Mouse (Mus musculus) layer of hippocampus, adult 9-11 months (tissue): ENCODE data around the gene Tshz2.

Experiments used
- DNase-seq: peaks from one replicate; pipeline ENCODE4 v3.0.0; 2022

Gene Tshz2

DNA sequence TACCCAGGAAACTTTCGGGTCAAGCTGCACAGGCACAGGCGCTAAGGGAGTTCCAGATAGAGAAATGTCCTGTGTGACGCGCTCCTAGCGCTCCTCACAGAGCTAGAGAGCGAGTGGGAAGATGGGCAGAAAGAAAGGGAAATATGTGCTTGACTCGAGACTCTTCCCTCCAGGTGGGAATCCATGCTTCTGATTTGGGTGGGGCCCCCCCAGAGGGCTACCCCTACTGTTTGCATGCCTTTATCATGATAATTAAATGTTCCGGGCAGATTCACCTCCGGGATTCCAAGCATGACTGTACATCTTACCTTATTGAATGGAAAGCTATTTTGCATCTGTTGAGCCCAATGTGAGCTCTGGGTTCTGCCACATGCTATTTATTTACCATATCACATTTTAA lies 255.1 kb downstream of the Tshz2 start:
- no peak for DNase-seq

DNA sequence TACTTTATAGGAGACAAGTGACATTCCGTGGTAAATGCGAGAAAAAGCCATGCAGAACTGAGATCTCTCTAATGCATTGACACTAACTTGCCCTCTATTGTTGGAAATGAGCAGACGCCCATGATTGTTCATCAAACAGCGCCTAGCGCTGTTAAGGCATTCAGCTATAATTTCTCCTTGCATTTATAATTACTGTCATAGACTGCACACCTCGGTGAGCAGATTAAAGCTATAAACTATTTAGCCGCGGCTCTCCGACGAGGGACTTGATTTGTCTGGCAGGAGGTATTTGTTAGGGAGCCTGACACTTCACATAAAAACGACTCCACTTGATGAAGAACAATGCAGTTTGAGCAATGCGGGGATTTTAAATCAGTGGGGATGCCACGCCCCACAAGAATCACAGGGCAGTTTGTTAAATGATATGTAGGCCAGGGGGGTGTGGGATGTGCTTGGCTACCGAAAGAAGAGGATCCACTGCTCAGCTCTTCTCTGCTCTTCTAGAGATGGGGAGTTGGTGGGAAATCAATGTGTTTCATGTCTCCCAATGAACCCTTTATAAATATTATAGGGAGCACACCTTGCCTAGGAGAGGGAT lies 259.7 kb downstream of the Tshz2 start:
- no peak for DNase-seq

DNA sequence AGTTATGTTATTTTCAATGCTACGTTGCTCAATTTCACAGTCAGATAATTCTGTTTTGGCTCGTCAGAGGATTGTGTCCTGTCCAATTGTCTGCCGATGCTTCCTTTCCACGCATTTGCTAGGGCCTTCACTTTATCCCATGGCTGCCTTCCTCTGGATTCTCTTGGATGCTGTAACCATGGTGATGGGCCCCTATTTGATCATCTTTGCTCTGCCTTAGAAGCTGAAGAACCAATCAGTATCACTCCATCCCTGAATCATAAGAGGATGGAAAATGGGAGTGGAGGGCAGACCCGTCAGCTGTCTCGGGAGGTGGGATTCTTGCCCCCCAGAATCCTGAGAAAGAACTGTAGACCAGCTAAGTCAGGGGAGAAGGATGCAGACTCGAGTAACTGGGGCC lies 270.1 kb downstream of the Tshz2 start:
- DNase-seq, result no peak

DNA sequence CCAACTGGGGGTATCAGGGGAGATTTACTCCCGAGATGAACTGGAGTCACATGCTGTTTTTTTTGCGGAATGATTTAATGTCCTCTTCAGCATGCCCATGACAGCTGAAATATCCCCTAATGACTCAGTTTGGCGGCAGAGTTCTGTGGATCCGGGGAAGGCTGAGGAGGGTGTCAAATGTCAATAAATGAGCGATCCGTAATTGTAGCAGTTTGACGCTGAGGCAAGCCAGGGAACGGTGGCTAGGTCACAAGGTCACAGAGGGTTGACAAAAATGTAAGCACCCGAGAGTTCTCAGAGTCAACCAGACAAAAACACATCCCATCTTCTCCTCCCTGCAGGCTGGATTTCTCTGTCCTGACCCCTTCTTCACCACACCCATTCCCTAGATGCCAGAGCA lies 273.6 kb downstream of the Tshz2 start:
- DNase-seq, result no peak

DNA sequence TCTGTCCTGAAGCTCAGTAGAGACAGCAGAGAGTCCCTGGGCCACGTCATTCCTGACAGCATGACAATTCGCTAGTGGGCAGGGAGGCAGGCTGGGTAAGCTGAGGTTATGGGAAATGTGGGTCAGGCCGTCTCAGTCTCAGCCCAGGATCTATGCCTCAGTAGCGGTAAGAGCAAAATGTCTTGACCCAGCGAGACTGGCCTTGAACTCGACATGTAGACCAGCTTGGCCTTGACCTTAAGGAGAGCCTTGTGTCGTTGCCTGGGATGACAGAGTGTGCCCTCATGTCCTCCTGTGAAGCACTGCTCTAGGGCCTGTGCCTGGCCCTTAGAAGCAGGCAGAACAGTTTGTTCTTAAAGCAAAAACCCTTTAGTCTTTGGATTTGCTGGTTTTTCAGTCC lies 275.2 kb downstream of the Tshz2 start:
- no peak for DNase-seq

DNA sequence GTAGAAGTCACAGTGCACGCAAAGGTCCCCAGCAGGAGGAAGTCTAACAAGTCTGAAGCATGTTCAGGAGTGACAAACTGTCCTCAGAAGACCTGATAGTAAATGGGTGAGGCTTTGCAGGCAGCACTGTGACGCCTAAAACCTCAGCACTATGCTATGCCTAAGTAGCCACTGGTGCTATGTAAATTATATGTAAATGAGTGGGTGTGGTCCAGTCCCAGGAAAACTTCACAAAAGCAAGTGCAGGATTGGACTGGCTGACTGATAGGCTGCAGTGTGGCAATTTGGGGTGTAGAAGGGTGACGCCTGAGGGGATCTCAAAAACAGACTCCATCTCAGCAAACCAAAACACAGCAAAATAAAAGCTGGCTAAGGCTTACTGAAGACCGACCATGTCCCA lies 277.8 kb downstream of the Tshz2 start:
- DNase-seq, result no peak

DNA sequence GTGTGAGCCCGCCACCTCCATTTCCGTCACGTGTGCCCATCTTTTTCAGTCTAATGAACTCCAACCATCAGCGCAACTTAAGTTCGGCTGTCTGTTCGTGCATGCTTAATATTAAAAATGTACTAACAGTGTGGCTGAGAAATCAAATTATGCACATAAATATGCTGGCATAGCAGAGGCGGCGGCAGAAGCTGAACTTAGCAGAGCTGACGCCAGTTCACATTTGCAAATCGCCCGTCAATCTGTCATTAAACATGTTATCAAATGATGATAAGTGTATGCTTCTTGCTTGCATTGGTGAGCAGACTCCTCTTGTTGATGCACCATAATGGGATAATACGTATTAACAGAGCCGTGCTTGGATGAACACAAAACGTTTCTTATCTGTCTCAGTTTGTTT lies 280.0 kb downstream of the Tshz2 start:
- peak; percentile 29 for DNase-seq

DNA sequence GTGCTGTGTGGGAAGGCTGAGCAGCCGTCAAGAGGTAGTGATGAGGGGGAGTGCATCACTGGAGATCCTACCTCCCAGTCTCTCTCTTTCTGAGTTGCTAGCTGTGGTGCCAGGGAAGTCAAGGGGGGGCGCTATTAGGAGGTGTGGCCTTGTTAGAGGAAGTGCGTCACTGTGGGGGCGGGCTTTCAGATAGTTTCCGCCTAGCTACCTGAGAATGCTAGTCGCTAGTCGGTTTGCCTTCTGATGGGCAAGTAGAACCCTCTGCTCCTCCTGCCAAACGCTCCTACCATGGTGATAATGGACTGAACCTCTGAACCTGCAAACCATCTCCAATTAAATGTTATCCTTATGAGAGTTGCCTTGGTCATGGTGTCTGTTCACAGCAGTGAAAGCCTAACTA lies 282.1 kb downstream of the Tshz2 start:
- DNase-seq, result no peak

DNA sequence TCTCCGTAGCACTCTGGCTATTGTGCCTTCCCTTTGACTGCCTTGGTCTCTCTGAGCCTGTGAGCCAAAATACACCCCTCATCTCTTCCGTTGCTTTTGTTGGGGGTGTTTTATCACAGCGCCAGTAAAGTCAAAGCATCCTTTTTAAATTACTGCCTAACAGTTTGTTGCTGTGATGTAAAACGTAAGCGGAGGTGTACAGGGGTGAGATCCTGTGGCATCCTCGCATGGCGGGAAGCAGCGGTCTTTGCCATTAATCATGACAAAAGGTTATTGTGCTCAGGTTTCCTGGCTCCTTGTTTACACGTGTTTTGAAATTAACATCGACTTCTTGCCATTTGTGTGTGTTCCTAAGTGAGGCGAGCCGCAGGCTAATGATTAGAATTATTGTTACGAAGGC lies 282.5 kb downstream of the Tshz2 start:
- no peak for DNase-seq

DNA sequence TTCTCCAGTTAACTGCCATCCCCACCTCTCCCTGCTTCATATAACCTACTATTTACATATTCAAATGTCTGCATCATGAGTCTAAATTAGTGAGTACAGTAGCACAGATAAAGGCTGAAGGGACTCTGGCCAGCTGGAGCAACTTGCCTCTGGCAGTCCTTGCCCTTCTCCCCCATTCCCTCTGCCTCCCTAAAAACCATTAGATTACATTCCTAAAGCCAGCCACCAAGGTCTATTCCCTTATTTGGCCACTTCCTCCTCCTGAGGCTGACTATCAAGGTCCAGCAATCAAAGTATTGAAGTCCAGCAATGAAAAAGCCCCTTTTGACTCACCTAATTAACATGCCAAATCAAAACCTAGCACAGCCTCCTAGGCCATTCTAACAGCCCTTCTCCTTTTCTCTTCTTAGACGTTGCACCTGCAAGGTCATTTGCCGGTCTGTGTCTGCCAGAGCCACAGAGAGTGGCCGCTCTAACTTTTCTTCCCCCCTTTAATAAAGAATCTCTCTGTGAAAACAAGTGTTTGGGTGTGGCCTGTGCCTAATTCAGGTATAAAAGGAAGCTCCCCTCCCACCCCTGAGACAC lies 286.4 kb downstream of the Tshz2 start:
- DNase-seq, result no peak

DNA sequence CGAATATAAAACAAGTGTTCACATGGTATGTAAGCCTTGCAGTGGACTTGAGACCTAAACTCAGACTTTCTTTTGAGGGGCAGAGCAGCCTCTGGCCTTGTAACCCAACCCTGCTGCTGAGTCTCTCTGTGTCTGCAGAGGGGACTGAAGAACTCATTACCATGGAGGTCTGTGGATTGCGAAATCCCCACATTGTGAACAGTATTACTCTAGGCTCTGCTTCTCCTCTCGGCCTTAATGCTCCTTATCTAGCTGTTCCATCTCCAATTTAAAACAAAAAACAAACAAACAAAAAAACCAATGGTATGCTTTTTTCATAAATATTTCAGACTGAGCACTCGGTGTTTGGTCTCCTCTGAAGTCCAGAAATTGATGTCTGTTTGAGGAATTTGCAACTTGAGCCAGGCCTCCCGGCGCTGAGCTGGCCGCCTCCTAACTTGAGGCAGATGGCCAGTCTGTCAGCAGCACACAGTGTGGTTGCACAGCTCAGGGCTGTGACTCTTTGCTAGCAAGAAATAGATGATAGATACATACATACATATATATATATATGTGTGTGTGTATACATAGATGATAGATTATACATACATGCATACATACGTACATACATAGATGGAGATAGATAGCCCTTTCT lies 291.5 kb downstream of the Tshz2 start:
- no peak for DNase-seq

DNA sequence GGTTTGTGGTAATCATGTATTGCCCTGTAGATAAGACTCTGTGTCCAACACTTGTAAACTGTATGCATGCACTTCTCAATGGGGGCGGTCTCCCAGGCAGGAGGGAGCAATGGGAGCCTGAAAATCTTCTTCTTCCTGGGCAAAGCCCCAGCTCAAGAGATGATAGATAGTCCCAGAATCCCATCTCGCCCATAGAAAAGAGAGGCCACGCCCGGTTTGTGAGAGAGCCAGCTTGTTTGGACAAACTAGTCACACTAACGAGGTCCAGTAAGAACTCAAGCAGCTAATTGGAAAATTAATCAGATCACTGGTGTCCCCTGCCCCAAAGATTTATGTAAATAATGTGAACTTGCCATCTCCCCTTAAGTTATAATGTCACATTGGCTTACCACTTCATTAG lies 292.7 kb downstream of the Tshz2 start:
- no peak for DNase-seq

DNA sequence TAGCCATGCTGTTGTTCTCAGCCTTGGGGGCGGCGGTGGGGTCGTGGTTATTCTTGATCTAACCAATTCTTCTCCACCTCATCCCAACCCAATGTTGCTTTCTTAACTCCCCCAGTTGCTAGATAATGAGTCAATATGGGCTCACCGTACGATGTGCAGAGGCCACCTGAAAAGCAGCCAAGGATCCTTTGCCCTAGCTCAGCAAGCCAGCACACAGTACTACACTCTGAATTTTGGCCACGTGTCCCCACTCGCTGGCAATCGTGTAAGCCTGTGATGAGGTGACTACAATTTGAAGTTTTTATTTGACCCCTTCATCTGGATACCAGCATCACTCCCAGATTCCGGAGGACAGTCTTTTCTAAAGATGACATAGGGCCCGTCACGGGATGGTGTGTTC lies 293.2 kb downstream of the Tshz2 start:
- no peak for DNase-seq

DNA sequence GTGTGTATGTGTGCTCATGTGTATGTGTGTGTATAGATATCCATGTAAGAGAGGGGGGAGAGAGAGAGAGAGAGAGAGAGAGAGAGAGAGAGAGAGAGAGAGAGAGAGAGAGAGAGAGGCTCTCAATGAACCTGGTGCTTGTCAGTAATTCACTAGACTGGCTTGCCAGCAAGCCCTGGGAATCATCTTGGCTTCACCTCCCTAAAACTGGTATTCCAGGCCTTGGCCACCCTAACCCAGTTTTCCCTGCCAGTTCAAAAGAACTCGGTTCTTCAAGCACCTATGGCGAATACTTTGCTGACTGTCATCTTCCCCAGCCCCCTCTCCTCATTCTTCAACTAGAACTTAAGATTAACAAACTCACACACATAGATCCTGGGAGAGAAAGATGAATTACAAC lies 294.6 kb downstream of the Tshz2 start:
- no peak for DNase-seq

DNA sequence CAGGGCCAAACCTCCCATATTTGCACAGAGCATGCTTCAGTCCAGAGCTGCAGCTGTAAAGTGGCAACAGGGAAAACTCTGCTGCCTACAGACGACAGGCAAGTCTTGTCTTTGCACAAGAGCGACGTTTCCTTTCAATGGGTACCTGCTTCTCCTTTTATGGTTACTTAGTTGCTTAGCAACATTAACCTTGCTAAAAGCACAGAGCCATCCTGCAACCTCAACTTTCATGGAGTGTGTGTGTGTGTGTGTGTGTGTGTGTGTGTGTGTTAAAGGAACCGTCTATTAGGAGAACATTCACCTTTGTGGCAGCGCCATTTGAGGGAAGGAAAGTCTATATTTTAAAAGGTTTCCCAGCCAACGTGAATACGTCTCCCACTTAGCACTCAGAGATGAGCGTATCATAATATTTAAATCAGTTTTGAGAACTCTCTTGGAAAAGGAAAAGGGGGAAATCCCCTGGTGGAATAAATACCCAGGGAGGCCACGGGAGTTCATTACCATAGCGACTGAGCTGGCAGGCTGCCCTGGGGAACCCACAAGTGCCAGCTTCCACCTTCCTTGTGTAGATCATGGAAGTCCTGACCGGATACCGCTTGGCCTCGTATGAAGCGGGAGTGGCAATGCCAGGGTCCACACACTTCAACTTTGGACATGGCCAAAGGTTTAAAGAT lies 295.8 kb downstream of the Tshz2 start:
- no peak for DNase-seq

DNA sequence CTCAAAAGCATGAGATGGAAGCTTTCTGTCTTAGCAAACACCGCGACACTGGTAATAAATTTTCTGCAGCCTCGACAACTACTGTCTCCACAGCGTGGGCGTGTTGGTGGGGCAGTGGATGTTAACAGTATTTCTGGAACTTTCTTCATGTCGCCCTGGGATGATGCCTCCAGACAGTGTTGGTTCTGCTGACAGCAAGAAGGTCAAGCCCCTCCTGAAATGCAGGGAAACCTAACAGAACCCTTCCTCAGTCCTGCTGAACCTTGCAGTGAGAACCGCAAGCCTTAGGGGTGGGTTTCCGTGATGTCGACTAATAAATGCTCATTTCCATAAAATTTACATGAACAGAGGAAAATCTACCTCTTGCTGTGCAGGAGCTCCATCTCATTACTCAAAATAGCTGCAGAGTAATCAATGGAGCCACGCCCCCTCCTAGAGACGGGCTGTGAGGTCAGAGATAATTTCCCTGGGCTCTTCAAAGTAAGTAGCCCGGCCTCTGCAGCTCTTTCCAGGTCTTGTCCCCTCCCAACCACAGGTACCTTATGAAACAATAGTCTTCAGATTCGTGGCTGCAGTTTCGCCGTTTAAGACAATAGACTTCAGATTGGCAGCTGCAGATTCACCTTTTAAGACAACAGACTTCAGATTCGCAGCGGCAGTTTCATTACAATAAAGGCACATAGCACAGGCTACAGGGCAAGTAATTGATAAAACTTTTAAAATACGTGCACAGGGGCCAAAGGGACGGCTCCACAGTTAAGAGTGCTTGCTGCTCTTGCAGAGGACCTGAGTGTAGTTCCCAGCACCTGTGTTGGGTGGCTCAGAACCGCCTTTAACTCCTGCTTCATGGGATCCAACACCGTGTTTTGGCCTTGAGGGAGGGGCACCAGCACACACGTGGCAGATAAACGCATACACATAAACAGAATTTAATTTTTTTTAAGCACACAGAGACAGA lies 297.0 kb downstream of the Tshz2 start:
- DNase-seq, result no peak

DNA sequence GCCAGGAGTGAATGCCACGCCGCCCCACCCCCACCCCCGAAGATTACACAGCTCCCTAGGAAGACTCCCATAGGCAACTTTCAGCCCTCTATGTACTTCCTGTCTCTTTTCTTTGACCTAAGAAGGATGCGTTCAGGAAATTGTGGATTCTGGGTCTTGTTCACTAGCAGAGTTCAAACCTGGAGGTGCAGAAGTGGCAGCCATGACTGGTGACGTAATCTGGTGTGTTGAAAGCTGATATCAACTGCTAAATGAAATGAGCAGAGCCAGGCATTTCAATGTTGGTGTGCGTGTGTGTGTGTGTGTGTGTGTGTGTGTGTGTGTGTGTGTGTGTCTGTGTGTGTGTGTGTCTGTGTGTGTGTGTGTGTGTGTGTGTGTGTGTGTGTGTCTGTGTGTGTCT lies 302.8 kb downstream of the Tshz2 start:
- DNase-seq, result no peak

DNA sequence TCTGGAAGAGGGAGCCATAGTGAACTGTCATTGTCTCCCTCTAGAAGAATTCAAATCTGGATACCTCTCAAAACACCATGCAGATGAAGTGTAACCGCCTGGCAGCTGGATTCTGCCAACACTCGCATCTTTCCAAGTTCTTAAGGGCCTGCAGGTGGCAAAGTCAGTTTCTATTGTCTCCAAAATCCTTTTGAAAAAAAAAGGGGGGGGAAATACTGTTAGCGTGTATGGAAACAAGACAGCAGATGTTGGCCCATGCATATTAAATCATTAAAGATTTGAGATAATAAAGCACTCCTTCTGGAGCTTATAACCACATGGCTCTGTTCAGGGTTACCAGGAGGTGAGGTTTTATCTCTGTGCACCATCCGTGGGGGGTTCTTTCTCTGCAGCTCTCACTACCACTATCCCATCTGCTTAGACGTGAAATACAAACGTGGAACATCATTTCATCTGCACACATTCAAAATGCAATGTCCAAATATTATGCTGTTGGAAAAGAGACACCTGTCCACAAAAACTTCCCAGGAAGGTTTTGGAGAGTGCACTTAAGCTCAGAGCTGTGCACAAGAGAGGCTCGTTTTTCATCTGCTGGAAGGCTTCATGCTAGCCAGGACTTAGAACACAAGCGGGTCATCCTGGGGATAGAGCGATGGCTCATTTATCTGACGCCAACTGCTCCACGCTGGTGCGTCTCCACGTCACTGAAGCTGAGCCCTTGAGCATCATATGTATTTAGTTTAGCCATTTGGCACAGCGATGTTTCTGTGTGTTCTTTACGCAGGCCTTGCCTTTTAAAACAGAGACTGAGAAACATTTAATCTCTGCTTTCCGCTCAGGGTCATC lies 307.7 kb downstream of the Tshz2 start:
- no peak for DNase-seq

DNA sequence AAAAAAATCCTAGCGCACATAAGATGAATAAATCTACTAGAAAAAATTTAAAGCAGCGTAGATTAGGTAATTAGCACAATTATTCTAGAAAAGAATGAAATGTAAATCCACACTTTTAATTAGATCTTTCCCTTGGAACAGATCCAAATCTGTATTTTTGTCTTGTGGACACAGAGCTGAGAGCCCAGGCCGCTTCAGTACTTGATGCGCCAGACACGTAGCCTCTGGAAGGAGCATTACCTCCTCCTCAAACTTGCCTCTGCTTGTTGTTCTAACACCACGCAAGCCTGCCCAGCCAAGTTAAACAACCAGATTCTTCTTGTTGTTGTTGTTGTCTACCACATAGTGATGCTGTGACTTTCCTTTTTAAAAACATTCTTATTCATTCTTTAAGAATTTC lies 310.9 kb downstream of the Tshz2 start:
- no peak for DNase-seq

DNA sequence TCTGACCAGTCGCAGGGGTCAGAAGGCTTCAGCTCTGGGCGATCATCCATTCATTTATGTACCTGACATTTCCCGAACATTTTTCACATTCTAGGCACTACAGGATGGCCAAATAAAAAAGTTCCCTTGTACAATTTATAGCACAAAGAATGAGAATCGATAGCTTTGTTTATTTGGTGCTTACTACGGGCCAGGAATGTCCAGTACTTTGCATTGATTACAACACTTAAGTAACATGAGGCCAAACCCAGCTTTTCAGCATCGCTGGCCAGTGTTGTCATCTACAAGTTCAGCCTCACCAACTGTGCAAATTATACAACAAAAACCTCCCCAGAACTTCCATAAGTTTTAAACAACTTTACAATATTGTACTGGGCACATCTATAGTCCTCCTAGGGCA lies 315.3 kb downstream of the Tshz2 start:
- no peak for DNase-seq

DNA sequence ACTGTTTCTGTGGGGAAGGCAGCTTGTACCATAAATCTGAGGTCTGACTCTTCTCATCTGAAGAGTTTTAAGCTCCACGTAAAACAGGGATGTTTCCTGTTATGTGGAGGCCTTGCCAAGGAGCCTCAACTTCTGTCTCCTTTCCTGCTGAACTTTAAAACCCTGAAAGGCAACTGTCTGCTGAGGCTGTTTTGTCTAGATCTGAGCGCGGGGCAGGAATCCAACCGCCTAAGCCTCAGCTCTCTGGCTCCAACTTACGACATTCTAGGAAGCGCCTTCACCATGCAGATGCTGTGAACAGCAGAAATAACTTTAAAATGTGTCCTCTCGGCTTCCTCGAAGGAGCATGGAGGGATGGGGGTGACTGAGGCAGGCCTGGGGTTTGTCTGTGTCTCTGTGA lies 318.2 kb downstream of the Tshz2 start:
- DNase-seq, result no peak

DNA sequence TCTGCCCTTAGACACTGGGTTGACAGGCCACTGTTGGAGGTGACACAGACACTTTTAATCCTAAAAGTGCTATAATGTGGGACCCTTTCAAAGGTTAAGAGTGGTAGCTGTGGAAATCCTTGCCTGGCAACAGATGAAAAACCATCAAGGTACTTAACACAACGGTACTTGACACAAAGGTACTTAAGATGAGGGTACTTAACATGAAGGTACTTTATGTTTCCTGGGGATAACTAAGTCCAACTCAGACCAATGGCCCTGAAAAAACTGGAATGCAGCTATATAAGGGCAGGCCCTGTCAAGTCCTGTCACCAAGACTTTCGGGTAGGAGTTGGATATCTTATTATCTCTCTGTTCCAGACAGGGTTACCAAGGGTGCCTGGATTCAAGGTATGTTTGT lies 320.2 kb downstream of the Tshz2 start:
- DNase-seq, result no peak
